Mouse (Mus musculus) hindbrain, embryonic 16.5 days (tissue): ENCODE data around the gene Laptm5. TPM values are rescaled to one million over a fixed set of nuclear protein-coding genes. Genes with fewer than 3 reads are reported as not detected.

Experiments used
- ATAC-seq: fragments of 200-750 bp; cut with Nextera tagmentation; 2 replicates; pipeline ENCODE4 v1.8.0; 2017; ENCODE audit warnings: moderate TSS enrichment, moderate library complexity
- H3K27ac ChIP-seq: fragments of 300-500 bp; sonication (generic); 2 replicates; pipeline ENCODE4 v1.5.1; 2014; ENCODE audit warnings: low read depth, mild to moderate bottlenecking, control low read depth, low read length, moderate library complexity
- H3K27me3 ChIP-seq: fragments of 300-500 bp; sonication (generic); replicated peaks from 2 replicates; pipeline ENCODE4 v1.6.1; 2014; ENCODE audit warnings: low read length; ENCODE audit not compliant: control insufficient read depth, insufficient read depth
- H3K36me3 ChIP-seq: fragments of 300-500 bp; sonication (generic); 2 replicates; pipeline ENCODE4 v1.6.1; 2014; ENCODE audit warnings: mild to moderate bottlenecking, low read length, moderate library complexity, mixed read lengths; ENCODE audit not compliant: control insufficient read depth, insufficient read depth
- H3K4me1 ChIP-seq: fragments of 300-500 bp; sonication (generic); 2 replicates; pipeline ENCODE4 v1.6.1; 2014; ENCODE audit warnings: low read depth, low read length; ENCODE audit not compliant: control insufficient read depth, insufficient read depth
- H3K4me2 ChIP-seq: fragments of 300-500 bp; sonication (generic); 2 replicates; pipeline ENCODE4 v1.6.1; 2014; ENCODE audit warnings: mild to moderate bottlenecking, low read length, control low read depth, moderate library complexity
- H3K4me3 ChIP-seq: fragments of 300-500 bp; sonication (generic); 2 replicates; pipeline ENCODE4 v1.5.1; 2014; ENCODE audit warnings: mild to moderate bottlenecking, low read length, control low read depth, moderate library complexity
- H3K9ac ChIP-seq: fragments of 300-500 bp; sonication (generic); 2 replicates; pipeline ENCODE4 v1.6.1; 2014; ENCODE audit warnings: low read depth, mild to moderate bottlenecking, control low read depth, low read length, moderate library complexity
- H3K9me3 ChIP-seq: fragments of 300-500 bp; sonication (generic); 2 replicates; pipeline ENCODE4 v1.6.1; 2014; ENCODE audit warnings: mild to moderate bottlenecking, low read length, moderate library complexity; ENCODE audit not compliant: control insufficient read depth
- WGBS: fragments of 180-500 bp; shearing (Covaris S2); extraction: QIAGEN DNeasy Blood & Tissue Kit; methylation state at CpG from one replicate; pipeline ENCODE4 v1.1.7; 2014; 5-methylcytosine and 5-hydroxymethylcytosine counted together
- polyA plus RNA-seq: library from polyadenylated mRNA; unstranded; fragments of >200 nt; fragmentation: Nextera tagmentation; extraction: Ambion mirVana; gene quantifications from 2 replicates; pipeline ENCODE4 v1.2.1, GENCODE M21; 2015

Gene Laptm5
- polyA plus RNA-seq, result 27.2 and 27.4 TPM in 2 replicates

GRCm38 (mm10) chr4:130913077-130913476 is at the start of gene Laptm5:
Gene Laptm5, plus strand, starts transcription at chr4:130913125.
- H3K9me3 ChIP-seq, result no peaks in the 10 kb centered on the region
- no peaks in the 10 kb centered on the region for H3K36me3 ChIP-seq
- no peaks in the 10 kb centered on the region for H3K27me3 ChIP-seq
- no peak for ATAC-seq
- no peak within 1 kb of the TSS for H3K27ac ChIP-seq
- H3K4me1 ChIP-seq, result no peaks in the 10 kb centered on the region
- WGBS, result 68% methylated on average over 11 of the region's 11 CpGs
- H3K4me3 ChIP-seq, result no peak within 1 kb of the TSS
- no peak within 1 kb of the TSS for H3K4me2 ChIP-seq
- no peak within 1 kb of the TSS for H3K9ac ChIP-seq

GRCm38 (mm10) chr4:130865460-130865859 is 47.5 kb upstream of the Laptm5 start:
- WGBS, result 3% methylated on average over 6 of the region's 9 CpGs
- Histone ChIP-seq H3K27me3 (no peaks in the 10 kb centered on the region; the same call in 1 of the 2 replicates), H3K4me3 (no peak overlapping the region), H3K9ac (no peak overlapping the region), H3K36me3 (no peaks in the 10 kb centered on the region), H3K4me1 (peaks cover 34% of the 10 kb centered on the region), H3K4me2 (no peak overlapping the region; the same call in 1 of the 2 replicates), H3K9me3 (no peaks in the 10 kb centered on the region), H3K27ac (peak overlapping the region; percentile 86)
- ATAC-seq, result peak; percentile 9

- ATAC-seq, result peak; percentile 28
- H3K4me1 ChIP-seq, result peaks cover 34% of the 10 kb centered on the region
- H3K4me2 ChIP-seq, result no peak overlapping the region
- 8% methylated on average over 6 of the region's 8 CpGs for WGBS
- H3K27me3 ChIP-seq, result no peaks in the 10 kb centered on the region; the same call in 1 of the 2 replicates
- no peak overlapping the region for H3K9ac ChIP-seq
- peak overlapping the region; percentile 86 for H3K27ac ChIP-seq
- no peak overlapping the region for H3K4me3 ChIP-seq
- H3K36me3 ChIP-seq, result no peaks in the 10 kb centered on the region
- H3K9me3 ChIP-seq, result no peaks in the 10 kb centered on the region
Observed at GRCm38 (mm10) chr4:130865901-130866371, 47.0 kb upstream of the Laptm5 start.

- H3K27me3 ChIP-seq, result no peaks in the 10 kb centered on the region; the same call in 1 of the 2 replicates
- no peak overlapping the region for H3K27ac ChIP-seq
- no peak for ATAC-seq
- 78% methylated on average over 6 of the region's 6 CpGs for WGBS
- no peaks in the 10 kb centered on the region for H3K9me3 ChIP-seq
- no peaks in the 10 kb centered on the region for H3K36me3 ChIP-seq
- no peak overlapping the region for H3K9ac ChIP-seq
- no peak overlapping the region for H3K4me3 ChIP-seq
- no peak overlapping the region for H3K4me2 ChIP-seq
- peaks cover 30% of the 10 kb centered on the region for H3K4me1 ChIP-seq
Observed at GRCm38 (mm10) chr4:130867940-130868339, 45.0 kb upstream of the Laptm5 start.

GRCm38 (mm10) chr4:130868803-130869202 is 44.1 kb upstream of the Laptm5 start:
- Histone ChIP-seq H3K9ac (no peak overlapping the region), H3K27me3 (no peaks in the 10 kb centered on the region; the same call in 1 of the 2 replicates), H3K4me3 (no peak overlapping the region), H3K36me3 (no peaks in the 10 kb centered on the region), H3K27ac (no peak overlapping the region), H3K9me3 (no peaks in the 10 kb centered on the region), H3K4me1 (peaks cover 30% of the 10 kb centered on the region), H3K4me2 (no peak overlapping the region)
- WGBS, result 50% methylated on average over 5 of the region's 5 CpGs
- ATAC-seq, result no peak

- no peaks in the 10 kb centered on the region; the same call in none of the 2 replicates for H3K27me3 ChIP-seq
Observed at GRCm38 (mm10) chr4:130872414-130872813, 40.5 kb upstream of the Laptm5 start.

GRCm38 (mm10) chr4:130873440-130873839 is 39.5 kb upstream of the Laptm5 start:
- 79% methylated on average over 5 of the region's 5 CpGs for WGBS
- Histone ChIP-seq H3K4me3 (no peak overlapping the region), H3K9ac (no peak overlapping the region), H3K4me1 (peaks cover 20% of the 10 kb centered on the region), H3K4me2 (no peak overlapping the region), H3K27me3 (no peaks in the 10 kb centered on the region; the same call in none of the 2 replicates), H3K9me3 (no peaks in the 10 kb centered on the region), H3K36me3 (no peaks in the 10 kb centered on the region), H3K27ac (no peak overlapping the region)
- ATAC-seq, result no peak

More at GRCm38 (mm10) chr4:130872414-130872813, 40.5 kb upstream of the Laptm5 start:
- Histone ChIP-seq H3K4me1 (peaks cover 17% of the 10 kb centered on the region), H3K4me2 (no peak overlapping the region), H3K27ac (peak overlapping the region; percentile 3; the same call in 1 of the 2 replicates), H3K36me3 (no peaks in the 10 kb centered on the region), H3K9me3 (no peaks in the 10 kb centered on the region), H3K4me3 (no peak overlapping the region), H3K9ac (no peak overlapping the region)
- 22% methylated on average over 11 of the region's 11 CpGs for WGBS
- ATAC-seq, result 0 out of 2 replicates have a peak, but pooled peaks have one; percentile 31

- Histone ChIP-seq H3K27ac (0 out of 2 replicates have a peak overlapping the region, but pooled peaks have one; percentile 20), H3K4me2 (peak overlapping the region; percentile 37), H3K4me1 (peaks cover 24% of the 10 kb centered on the region), H3K9ac (0 out of 2 replicates have a peak overlapping the region, but pooled peaks have one; percentile 19), H3K36me3 (no peaks in the 10 kb centered on the region), H3K4me3 (no peak overlapping the region), H3K27me3 (no peaks in the 10 kb centered on the region; the same call in none of the 2 replicates), H3K9me3 (no peaks in the 10 kb centered on the region)
- ATAC-seq, result peak; percentile 41
- WGBS, result 7% methylated on average over 10 of the region's 10 CpGs
Observed at GRCm38 (mm10) chr4:130874601-130875000, 38.3 kb upstream of the Laptm5 start.

GRCm38 (mm10) chr4:130876016-130876726 is 36.8 kb upstream of the Laptm5 start:
- Histone ChIP-seq H3K36me3 (no peaks in the 10 kb centered on the region), H3K4me1 (peaks cover 24% of the 10 kb centered on the region), H3K27ac (no peak overlapping the region), H3K4me3 (no peak overlapping the region), H3K4me2 (no peak overlapping the region), H3K27me3 (peaks cover under 1% of the 10 kb centered on the region), H3K9ac (no peak overlapping the region), H3K9me3 (no peaks in the 10 kb centered on the region)
- WGBS, result 57% methylated on average over 14 of the region's 14 CpGs
- no peak for ATAC-seq
